Mouse (Mus musculus) colon, adult 2 months (tissue): ENCODE results near the gene Mfn1. TPM values are rescaled to one million over a fixed set of nuclear protein-coding genes. Genes with fewer than 3 reads are reported as not detected.

Experiments used
- polyA plus RNA-seq: library from polyadenylated mRNA; depleted of rRNA; stranded (reverse); fragments of >200 nt; gene quantifications from 2 replicates; pipeline ENCODE4 v1.2.3, GENCODE M21; 2012; rRNA removed

Mfn1 gene
- polyA plus RNA-seq: 10.5 and 10.8 TPM in 2 replicates

DNA sequence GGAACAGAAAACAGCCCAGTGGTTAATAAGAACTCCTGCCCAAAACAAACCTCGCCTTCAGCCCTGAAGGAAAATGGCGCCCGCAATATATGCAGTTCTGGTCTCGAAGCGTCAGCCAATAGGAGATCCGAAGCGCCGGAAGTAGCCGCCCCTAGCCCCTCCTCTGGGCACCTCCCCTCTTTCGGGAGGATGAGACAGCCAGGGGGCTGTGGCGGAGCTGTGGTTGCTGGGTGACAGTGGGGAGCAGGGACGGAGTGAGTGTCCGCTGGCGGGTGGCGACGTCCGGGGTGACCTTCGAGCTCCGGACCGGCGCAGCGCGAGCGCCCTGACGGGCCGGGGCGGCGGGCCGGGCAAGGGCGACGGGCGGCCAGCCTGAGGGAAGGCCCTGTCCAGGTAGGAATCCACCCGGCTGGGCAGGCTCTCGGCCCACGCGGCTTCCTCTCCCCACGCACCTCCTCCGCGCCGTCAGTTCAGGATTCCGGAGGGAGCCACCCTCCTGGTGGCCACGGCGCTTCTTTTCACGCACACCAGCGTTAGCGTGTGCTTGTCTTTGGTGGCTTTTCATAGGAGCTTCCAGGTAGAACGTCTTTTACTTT lies at the start of gene Mfn1:
Gene Mfn1 (plus strand): TSS at position 163 of the 596 bp plus-strand sequence.

DNA sequence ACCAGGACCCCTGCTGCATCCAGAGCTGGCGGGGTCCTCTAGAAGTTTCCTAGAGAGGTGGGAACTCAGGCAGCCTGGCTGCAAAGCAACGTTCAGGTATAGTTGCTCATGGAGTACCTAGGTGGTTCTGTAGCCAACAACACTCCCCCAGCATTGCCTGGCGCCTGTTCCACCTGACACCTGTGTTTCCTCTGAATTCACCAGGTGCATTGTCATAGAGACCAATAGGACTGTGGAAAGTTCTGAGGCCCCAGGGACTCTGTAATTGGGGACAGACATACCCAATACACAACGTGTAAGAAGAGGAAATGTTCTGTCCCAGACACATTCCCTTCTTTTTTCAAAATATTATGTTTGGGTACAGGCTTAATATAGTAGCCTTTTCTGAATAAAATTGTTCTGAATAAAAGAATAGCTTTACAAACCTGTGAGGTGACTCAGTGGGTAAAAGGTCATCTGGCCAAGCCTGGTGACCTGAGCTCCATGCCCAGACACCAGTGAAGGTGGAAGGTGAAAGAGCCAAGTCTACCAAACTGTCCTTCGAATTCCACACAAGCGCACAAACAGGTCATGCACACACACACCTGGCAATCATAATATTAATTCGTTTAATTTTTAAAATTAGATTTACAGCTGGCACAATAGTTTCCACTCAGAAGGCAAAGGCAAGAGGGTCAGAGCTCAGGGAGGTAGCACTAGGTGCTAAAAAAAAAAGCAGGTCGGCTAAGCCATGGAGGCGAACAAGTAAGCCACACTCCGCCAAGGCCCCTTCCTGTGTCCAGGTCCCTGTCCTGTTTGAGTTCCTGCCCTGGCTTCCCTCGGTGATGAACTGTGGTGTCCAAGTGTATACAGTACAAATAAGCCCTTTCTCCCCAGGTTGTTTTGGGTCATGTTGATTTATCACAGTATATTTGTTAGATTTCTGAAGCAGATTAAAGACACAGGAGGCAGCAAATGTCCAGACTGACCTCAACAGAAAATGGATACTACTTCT lies 36.9 kb upstream of the Mfn1 start, which contains the start of gene Kcnmb3:
Gene Kcnmb3 (minus strand): TSS at position 135 of the 994 bp plus-strand sequence.

DNA sequence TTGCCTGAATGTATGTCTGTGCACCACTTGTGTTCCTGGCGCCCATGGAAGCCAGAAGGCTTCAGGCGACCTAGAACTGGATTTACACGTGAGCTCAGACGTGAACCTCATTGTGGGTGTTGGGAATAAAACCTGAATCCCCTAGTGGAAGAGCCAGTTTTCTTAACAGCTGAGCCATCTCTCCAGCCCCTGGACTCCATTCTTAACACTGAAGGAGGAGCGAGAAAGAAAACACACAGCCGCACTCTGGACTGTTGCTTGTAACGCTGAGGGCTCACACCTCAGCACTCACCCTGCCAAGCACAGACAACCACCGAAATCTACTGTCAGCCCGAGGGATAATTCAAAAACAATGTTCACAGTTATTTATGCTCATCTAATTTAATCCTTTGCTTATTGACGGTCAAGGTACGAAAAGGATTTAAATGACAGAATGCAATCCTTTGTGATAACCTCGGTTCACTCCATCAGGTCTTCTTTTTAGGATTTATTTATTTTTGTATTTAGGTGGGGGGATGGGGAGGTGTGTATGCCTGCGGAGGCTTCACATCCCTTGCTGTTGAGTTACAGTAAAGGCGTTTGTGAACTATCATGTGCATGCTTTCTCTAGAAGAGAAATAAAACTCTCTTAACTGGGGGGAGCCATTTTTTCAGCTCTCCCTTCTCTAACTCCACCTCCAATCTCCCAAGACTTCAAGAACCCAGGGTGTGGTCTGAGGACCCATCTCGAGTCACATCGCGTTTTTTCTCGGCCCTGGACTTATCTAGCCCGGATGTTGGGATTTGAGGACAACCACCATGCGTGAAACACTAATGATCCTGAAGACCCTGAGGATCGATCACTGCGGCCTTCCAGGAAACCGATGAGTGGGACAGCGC lies 19.5 kb upstream of the Mfn1 start, which contains the start of gene Zfp639:
Gene Zfp639 (plus strand): TSS at position 764 of the 879 bp plus-strand sequence.

DNA sequence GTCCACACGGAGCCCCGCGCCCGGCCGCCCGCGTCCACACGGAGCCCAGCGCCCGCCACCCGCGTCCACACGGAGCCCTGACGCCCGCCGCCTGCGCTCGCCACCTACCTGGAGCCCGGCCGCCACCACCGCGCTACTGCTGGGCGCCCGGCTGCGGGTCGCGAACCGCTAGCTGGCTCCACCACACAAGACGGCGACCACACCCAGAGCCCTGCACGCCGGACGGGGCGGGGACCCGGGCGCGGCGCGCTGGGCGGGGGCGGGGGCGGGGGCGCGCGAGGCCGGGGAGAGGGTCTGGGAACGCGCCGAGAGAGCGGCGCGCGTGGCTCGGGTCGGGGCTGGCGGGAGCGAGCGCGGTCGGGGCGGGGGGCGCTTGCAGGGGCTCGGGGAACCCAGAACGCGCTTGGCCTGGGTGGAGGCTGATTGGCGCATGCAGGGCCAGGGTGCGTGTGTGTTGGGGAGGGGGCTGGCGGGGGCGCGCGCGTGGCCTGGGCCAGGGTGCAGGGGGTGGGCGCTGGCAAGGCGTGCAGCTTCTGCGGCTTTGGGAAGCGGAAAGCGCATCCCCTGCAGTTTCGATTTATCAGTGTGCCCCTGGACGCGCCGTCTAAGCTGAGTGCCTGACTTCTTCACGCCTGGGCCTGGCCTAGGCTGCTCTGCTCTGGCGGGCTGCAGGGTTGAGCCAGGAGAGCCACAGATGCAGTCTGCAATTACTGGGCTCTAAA lies 87.2 kb downstream of the Mfn1 start, which contains the start of gene Gnb4:
Gene Gnb4 (minus strand): TSS at position 255 of the 722 bp plus-strand sequence.

Other genes with a start within 250 kb of the Mfn1 start
- gene Zmat3, start 163.5 kb upstream of the Mfn1 start, polyA plus RNA-seq: 8.7 and 12.0 TPM in 2 replicates
- gene Pik3ca, start 131.8 kb upstream of the Mfn1 start, polyA plus RNA-seq: 3.1 and 3.6 TPM in 2 replicates
- gene Kcnmb3, start 37.2 kb upstream of the Mfn1 start, polyA plus RNA-seq: not detected in 2 replicates
- 14.7 and 16.2 TPM in 2 replicates for gene Zfp639, start 19.2 kb upstream of the Mfn1 start, polyA plus RNA-seq
- gene Gnb4, start 87.1 kb downstream of the Mfn1 start, polyA plus RNA-seq: 11.8 and 15.2 TPM in 2 replicates
- gene Actl6a, start 176.8 kb downstream of the Mfn1 start, polyA plus RNA-seq: 12.9 and 14.5 TPM in 2 replicates
- 277 and 290 TPM in 2 replicates for gene Ndufb5, start 207.5 kb downstream of the Mfn1 start, polyA plus RNA-seq
- 0.81 and 1.2 TPM in 2 replicates for gene Mrpl47, start 208.1 kb downstream of the Mfn1 start, polyA plus RNA-seq